Mouse (Mus musculus) G1E (cell line): ENCODE measurements around the gene Zfyve27.

Source experiments
- CTCF ChIP-seq: IDR thresholded peaks from 2 replicates; pipeline ENCODE4 v1.5.1; 2012; ENCODE audit warnings: low read depth, low read length, inconsistent platforms, mixed read lengths
- GATA1 ChIP-seq: IDR thresholded peaks from 2 replicates; pipeline ENCODE4 v1.6.1; 2012; ENCODE audit warnings: borderline replicate concordance, low read length, inconsistent platforms, mixed read lengths
- TAL1 ChIP-seq: conservative IDR thresholded peaks from 2 replicates; pipeline ENCODE4 v1.6.1; 2012; ENCODE audit warnings: low read depth, low read length, inconsistent platforms, mixed read lengths

DNA sequence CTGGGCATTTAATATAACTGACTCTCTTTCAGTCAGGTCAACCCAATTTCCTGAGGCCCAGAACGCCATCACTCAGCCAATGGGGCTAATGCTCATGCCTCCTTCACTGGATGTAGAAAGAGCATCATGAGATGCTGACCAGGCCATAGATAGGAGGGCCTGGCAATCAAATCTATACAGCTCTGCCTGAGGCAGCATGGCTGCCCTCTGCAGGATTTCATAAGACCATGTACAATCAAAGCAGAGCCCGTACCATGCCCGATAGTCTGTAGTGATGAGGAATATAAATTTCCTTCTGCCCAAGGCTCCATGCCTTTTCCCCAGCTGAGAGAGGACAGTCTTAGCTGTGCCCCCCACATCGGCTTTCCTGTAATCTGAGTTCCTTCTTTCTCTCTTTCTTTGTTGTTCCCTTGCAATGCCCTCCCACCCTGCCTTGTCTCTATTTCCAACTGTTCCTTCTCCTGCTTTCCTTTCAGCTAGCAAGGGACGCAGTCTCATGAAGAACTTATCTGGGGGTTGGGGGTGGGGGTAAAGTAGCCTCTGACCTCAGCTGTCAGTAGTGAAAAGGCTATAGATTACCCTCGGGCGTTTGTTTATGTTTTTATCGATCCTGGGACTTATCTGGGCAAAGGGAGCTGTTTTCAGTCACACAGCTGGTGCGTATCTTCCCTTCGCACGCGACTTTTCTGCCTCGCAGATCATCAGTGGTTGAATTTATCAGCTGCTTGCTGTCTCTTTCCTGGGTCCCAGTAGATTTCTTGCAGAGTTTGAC lies 5.3 kb upstream of the Zfyve27 start:
- TF ChIP-seq CTCF (no peak), GATA1 (no peak), TAL1 (peak; percentile 61)
